Mouse (Mus musculus) olfactory bulb, adult 2 months (tissue): ENCODE measurements around the gene Ankrd66.

Experiments
- CTCF ChIP-seq: fragments of 200-500 bp; IDR thresholded peaks from 2 replicates; pipeline ENCODE4 v1.5.1; 2012; ENCODE audit warnings: low read depth, mild to moderate bottlenecking, low read length, moderate library complexity; ENCODE audit not compliant: insufficient read depth
- POLR2A ChIP-seq: fragments of 200-500 bp; IDR thresholded peaks from 2 replicates; pipeline ENCODE4 v1.6.1; 2012; ENCODE audit warnings: mild to moderate bottlenecking, low read depth, low read length, moderate library complexity; ENCODE audit not compliant: insufficient read depth

DNA sequence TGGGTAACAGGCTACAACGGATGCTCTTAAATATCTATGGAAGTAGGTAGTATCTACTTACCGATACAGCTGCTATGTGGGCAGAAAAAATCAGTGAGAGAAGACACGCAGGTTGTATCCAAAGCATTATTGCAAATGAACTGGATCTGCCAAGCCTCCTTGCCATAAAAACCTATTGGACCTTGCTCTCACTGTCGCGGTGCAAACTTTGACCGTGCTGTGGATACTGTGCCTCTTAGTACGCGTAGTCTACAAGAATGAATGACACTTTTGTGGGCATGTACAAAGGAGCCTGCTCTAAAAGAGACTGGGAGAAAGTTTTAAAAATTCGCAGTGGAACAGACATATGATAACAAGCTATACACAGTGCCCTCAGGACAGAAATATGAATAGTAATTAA lies 40.8 kb downstream of the Ankrd66 start, which contains the start of gene Mep1a:
- no peak for TF ChIP-seq CTCF
- TF ChIP-seq POLR2A: no peak
